Mouse (Mus musculus) neural tube, embryonic 13.5 days (tissue): ENCODE data around the gene Gm17079. TPM values are rescaled to one million over a fixed set of nuclear protein-coding genes. Genes with fewer than 3 reads are reported as not detected.
"Not testable (repeated sequence)": the region's sequence is repeated elsewhere in the genome, so short reads cannot be mapped to it uniquely, and the experiment has no call there.

Experiments used
- ATAC-seq: fragments of 200-750 bp; cut with Nextera tagmentation; 2 replicates; pipeline ENCODE4 v1.8.0; 2017; ENCODE audit warnings: low read depth, mild to moderate bottlenecking, moderate TSS enrichment, moderate library complexity
- H3K27ac ChIP-seq: fragments of 300-500 bp; sonication (generic); replicated peaks from 2 replicates; pipeline ENCODE4 v1.5.1; 2015; ENCODE audit warnings: moderate library complexity, mild to moderate bottlenecking, inconsistent platforms
- H3K27me3 ChIP-seq: fragments of 300-500 bp; sonication (generic); 2 replicates; pipeline ENCODE4 v1.6.1; 2015; ENCODE audit warnings: mild to moderate bottlenecking, inconsistent platforms
- H3K36me3 ChIP-seq: fragments of 300-500 bp; sonication (generic); 2 replicates; pipeline ENCODE4 v1.6.1; 2015; ENCODE audit warnings: mild to moderate bottlenecking, inconsistent platforms
- H3K4me1 ChIP-seq: fragments of 300-500 bp; sonication (generic); replicated peaks from 2 replicates; pipeline ENCODE4 v1.6.1; 2015; ENCODE audit warnings: inconsistent platforms
- H3K4me2 ChIP-seq: fragments of 300-500 bp; sonication (generic); 2 replicates; pipeline ENCODE4 v1.6.1; 2015; ENCODE audit warnings: inconsistent platforms, mild to moderate bottlenecking, moderate library complexity
- H3K4me3 ChIP-seq: fragments of 300-500 bp; sonication (generic); 2 replicates; pipeline ENCODE4 v1.5.1; 2015; ENCODE audit warnings: mild to moderate bottlenecking, inconsistent platforms
- H3K9ac ChIP-seq: fragments of 300-500 bp; sonication (generic); 2 replicates; pipeline ENCODE4 v1.6.1; 2015; ENCODE audit warnings: moderate library complexity, mild to moderate bottlenecking, inconsistent platforms
- H3K9me3 ChIP-seq: fragments of 300-500 bp; sonication (generic); 2 replicates; pipeline ENCODE4 v1.6.1; 2016; ENCODE audit warnings: inconsistent platforms
- WGBS: fragments of 180-500 bp; shearing (Covaris S2); methylation state at CpG from one replicate; pipeline ENCODE4 v1.1.7; 2015; 5-methylcytosine and 5-hydroxymethylcytosine counted together
- polyA plus RNA-seq: library from polyadenylated mRNA; unstranded; fragments of >200 nt; fragmentation: Nextera tagmentation; extraction: Ambion mirVana; gene quantifications from 2 replicates; pipeline ENCODE4 v1.2.1, GENCODE M21; 2015

Gene Gm17079
- polyA plus RNA-seq = not detected in 2 replicates

GRCm38 (mm10) chr14:51695368-51695767 lies at the start of gene Gm17079:
Gene Gm17079 (minus strand): TSS chr14:51695468.
- not testable (repeated sequence) for H3K9me3 ChIP-seq, H3K4me2 ChIP-seq, H3K9ac ChIP-seq, H3K27ac ChIP-seq, H3K36me3 ChIP-seq, ATAC-seq, H3K4me3 ChIP-seq, H3K27me3 ChIP-seq, H3K4me1 ChIP-seq
- 93% methylated on average over 1 of the region's 2 CpGs for WGBS

GRCm38 (mm10) chr14:51740347-51741170 lies 45.3 kb upstream of the Gm17079 start:
- under 1% methylated on average over 42 of the region's 42 CpGs for WGBS
- Histone ChIP-seq H3K4me3 (peak overlapping the region; percentile 32), H3K36me3 (no peaks in the 10 kb centered on the region), H3K27ac (no peak overlapping the region), H3K4me2 (peak overlapping the region; percentile 60), H3K9me3 (no peaks in the 10 kb centered on the region), H3K27me3 (peaks cover 54% of the 10 kb centered on the region), H3K4me1 (peaks cover 26% of the 10 kb centered on the region), H3K9ac (peak overlapping the region; percentile 41; the same call in 1 of the 2 replicates)
- no peak for ATAC-seq

DNA sequence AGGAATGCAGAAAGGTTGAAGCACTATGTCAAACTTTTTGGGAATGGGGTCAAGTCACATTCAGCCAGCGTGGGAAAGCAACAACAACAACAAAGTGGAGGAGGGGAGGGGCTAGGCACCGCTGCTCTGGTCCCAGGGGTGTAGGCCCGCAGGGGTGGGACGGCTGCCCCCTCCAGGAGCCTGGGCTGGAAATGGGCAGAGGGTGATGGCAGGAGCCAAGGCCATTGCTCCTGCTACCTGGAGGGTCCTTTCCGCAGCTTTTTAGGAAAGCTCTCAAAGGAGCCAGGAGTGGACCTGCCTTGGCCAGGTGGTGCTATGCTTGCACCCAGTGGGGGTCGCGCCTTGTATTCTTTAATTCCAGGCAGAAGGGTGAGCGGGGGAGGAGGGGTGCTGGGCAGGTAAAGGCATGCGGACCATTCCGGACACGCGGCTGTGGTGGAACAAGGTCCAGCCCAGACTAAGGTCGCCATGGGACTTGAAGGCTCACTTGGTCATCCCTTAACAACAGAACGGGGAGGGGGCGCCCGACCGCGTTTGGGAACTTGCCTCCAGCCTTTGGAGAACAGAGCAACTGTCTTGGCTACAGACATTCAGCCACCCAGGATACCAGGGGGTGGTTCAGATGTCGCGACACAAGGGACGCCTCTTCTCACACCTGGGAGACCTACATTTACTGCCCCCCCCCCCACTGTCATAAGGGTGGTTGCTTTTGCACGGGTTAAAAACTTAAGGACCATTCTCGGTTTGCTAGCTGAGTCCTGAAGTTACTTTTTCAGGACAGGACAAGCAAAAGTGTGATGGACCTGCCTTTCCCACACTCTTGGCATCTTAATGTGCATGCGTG lies 44.1 kb upstream of the Gm17079 start:
- Histone ChIP-seq H3K9ac (no peak overlapping the region), H3K27ac (no peak overlapping the region), H3K4me3 (peak overlapping the region; percentile 25), H3K4me2 (peak overlapping the region; percentile 44), H3K36me3 (no peaks in the 10 kb centered on the region), H3K27me3 (peaks cover 54% of the 10 kb centered on the region), H3K9me3 (no peaks in the 10 kb centered on the region), H3K4me1 (peaks cover 26% of the 10 kb centered on the region)
- under 1% methylated on average over 24 of the region's 24 CpGs for WGBS
- no peak for ATAC-seq

DNA sequence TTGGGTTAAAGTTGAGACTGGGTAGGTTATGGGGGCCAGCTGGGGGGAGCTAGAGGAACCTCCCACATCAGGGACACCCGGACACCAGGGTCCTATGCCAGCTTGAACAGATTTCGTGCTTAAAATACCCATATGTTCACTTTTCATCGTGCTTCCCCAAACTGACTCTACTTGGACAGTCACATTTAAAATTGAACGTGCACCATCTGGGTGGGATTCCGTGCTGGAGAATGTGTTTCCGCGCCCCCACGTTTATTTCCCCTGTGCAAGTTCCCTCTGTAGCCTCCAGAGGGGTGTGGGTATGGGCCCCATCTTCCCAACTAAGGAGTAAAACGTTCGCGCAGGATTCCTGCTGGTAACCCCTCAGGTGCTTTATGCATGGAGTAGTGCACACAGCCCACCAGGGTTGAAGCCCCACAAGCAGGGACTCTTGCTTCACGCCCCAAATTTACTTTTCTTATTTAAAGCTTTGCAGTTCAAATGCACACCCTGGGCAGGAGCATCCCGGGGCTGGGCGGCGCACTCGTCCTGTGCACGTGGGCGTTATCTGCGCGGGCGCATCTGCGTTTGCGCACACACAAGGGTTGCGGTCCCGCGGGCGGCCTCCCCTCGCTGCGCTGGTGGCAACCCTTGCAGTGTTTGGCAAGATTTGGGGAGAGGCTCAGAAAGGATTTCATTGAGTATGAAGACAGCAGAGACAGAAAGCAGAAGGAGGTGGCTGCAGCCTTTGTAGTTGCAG lies 43.3 kb upstream of the Gm17079 start:
- Histone ChIP-seq H3K9ac (no peak overlapping the region), H3K9me3 (no peaks in the 10 kb centered on the region), H3K36me3 (no peaks in the 10 kb centered on the region), H3K27ac (no peak overlapping the region), H3K27me3 (peaks cover 54% of the 10 kb centered on the region), H3K4me3 (peak overlapping the region; percentile 25), H3K4me1 (peaks cover 26% of the 10 kb centered on the region), H3K4me2 (peak overlapping the region; percentile 44)
- ATAC-seq = no peak
- WGBS = 3% methylated on average over 29 of the region's 29 CpGs

DNA sequence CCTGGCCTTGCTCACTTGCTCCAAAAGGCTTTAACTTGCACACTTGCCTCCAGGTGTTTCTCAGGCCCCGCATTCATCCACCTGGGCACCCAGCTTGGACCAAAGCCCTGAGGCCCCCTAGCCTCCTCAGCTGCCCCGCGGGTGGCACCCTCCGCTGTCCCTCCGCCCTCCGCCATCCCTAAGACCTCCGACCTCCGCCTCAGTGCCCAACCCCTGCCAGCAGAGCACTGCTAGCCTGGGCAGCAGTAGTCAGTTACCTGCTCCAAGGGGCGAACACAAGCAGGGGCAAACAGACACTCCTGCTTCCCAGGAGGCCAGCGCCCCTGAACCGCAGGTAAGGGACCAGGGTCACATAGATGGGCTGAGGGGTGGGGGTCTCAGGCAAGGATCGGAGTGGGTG lies 42.7 kb upstream of the Gm17079 start:
- ATAC-seq = no peak
- peaks cover 26% of the 10 kb centered on the region for H3K4me1 ChIP-seq
- no peak overlapping the region for H3K9ac ChIP-seq
- H3K9me3 ChIP-seq = no peaks in the 10 kb centered on the region
- no peak overlapping the region for H3K4me3 ChIP-seq
- no peak overlapping the region for H3K4me2 ChIP-seq
- H3K27me3 ChIP-seq = peaks cover 54% of the 10 kb centered on the region
- no peak overlapping the region for H3K27ac ChIP-seq
- WGBS = 15% methylated on average over 12 of the region's 12 CpGs
- H3K36me3 ChIP-seq = no peaks in the 10 kb centered on the region

DNA sequence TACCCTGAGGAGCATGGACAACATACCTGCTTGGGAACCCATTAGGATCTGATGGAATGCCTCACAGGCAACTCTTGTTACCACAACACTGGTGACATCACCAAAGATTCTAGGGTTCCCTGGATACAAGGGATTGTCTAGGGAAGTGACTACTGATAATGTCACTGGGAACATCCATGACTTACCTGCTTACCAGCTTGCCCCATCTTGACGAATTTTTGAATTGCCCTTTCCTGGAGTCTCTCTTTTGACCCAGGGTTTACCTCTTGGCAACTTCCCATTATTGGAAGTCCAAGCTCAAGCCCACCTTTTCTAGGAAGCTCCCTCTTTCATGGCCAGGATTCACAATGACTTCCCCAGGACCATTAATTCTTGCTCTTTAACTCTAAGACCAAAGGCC lies 21.8 kb upstream of the Gm17079 start, which contains the start of gene Gm5800:
Gm5800 (minus strand) TSS at position 101 of the 400 bp plus-strand sequence.
- H3K4me2 ChIP-seq = no peak within 1 kb of the TSS
- no peak within 1 kb of the TSS for H3K9ac ChIP-seq
- no peak within 1 kb of the TSS for H3K4me3 ChIP-seq
- H3K27ac ChIP-seq = no peak within 1 kb of the TSS
- 50% methylated on average over 1 of the region's 1 CpGs for WGBS
- no peaks in the 10 kb centered on the region for H3K27me3 ChIP-seq
- no peaks in the 10 kb centered on the region for H3K9me3 ChIP-seq
- no peaks in the 10 kb centered on the region for H3K36me3 ChIP-seq
- ATAC-seq = no peak
- H3K4me1 ChIP-seq = no peaks in the 10 kb centered on the region

DNA sequence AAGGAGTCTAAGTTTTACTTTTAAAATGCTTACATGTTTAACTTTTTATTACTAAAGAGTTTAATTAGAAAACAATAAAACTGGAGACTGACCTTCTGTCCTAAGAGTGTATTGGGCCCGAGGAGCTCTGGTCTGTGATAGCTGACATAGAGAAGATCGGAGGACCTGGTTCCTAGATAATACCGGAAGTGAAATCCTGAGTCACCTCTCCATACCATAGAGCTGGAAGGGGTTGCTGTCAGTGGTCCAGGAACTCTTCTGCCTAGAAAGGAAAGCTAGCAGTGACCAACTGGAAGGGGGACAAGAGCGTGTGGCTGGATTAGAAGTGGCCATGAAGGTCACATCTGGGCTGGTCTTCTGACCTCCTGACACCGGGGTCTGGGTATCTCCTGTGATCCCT lies 18.0 kb downstream of the Gm17079 start:
- no peak overlapping the region for H3K27ac ChIP-seq
- no peak for ATAC-seq
- WGBS = 90% methylated on average over 5 of the region's 5 CpGs
- no peaks in the 10 kb centered on the region for H3K36me3 ChIP-seq
- no peak overlapping the region for H3K4me2 ChIP-seq
- no peaks in the 10 kb centered on the region for H3K27me3 ChIP-seq
- H3K9me3 ChIP-seq = no peaks in the 10 kb centered on the region
- no peak overlapping the region for H3K9ac ChIP-seq
- no peaks in the 10 kb centered on the region for H3K4me1 ChIP-seq
- H3K4me3 ChIP-seq = no peak overlapping the region

Other genes with a start within 250 kb of the Gm17079 start
- gene Vmn2r89, start 243.6 kb downstream of the Gm17079 start, polyA plus RNA-seq = not detected in 2 replicates
- gene Gm5622, start 142.7 kb downstream of the Gm17079 start, polyA plus RNA-seq = not detected in 2 replicates
- not detected in 2 replicates for gene Gm17175, start 121.4 kb downstream of the Gm17079 start, polyA plus RNA-seq
- not detected in 2 replicates for gene Gm17174, start 103.3 kb downstream of the Gm17079 start, polyA plus RNA-seq
- gene Gm17078, start 84.2 kb downstream of the Gm17079 start, polyA plus RNA-seq = not detected in 2 replicates
- gene Gm4181, start 59.8 kb downstream of the Gm17079 start, polyA plus RNA-seq = not detected in 2 replicates
- gene Gm5800, start 21.7 kb upstream of the Gm17079 start, polyA plus RNA-seq = not detected in 2 replicates
- not detected in 2 replicates for gene Ang4, start 78.1 kb upstream of the Gm17079 start, polyA plus RNA-seq
- gene AY358078, start 104.6 kb upstream of the Gm17079 start, polyA plus RNA-seq = not detected in 2 replicates
- gene Ear6, start 158.2 kb upstream of the Gm17079 start, polyA plus RNA-seq = not detected in 2 replicates
- gene Mettl17, start 189.4 kb upstream of the Gm17079 start, polyA plus RNA-seq = 69.9 and 78.4 TPM in 2 replicates
- 1.3 and 1.5 TPM in 2 replicates for gene Slc39a2, start 197.4 kb upstream of the Gm17079 start, polyA plus RNA-seq
- gene Ndrg2, start 218.7 kb upstream of the Gm17079 start, polyA plus RNA-seq = 151 and 159 TPM in 2 replicates
- gene Tppp2, start 223.0 kb upstream of the Gm17079 start, polyA plus RNA-seq = not detected in 2 replicates
- not detected in 2 replicates for gene Rnase13, start 227.3 kb upstream of the Gm17079 start, polyA plus RNA-seq